Mouse (Mus musculus) layer of hippocampus, postnatal 14 days (tissue): ENCODE measurements around the gene Akain1. TPM values are rescaled to one million over a fixed set of nuclear protein-coding genes. Genes with fewer than 3 reads are reported as not detected.

Experiments used
- DNase-seq, 2 experiments: peaks; one replicate each; pipeline ENCODE4 v3.0.0; 2021 to 2022; ENCODE audit warnings: low spot score in 2 of 2, mixed read lengths in 1 of 2
- long read RNA-seq, 2 experiments: library from polyadenylated mRNA; stranded (forward); transcript quantifications; one replicate each; pipeline ENCODE4 v2.0.0; 2021
- total RNA-seq, 2 experiments: library from RNA; stranded (reverse); gene quantifications; 2 replicates each; pipeline ENCODE4 v1.2.3; 2021

Gene Akain1
- total RNA-seq, result 1 to 10 TPM; 8.9 to 9.1 TPM
- long read RNA-seq, experiment 1, transcript Akain1-201 (2 exons, 2,296 nt), result major isoform, 7 of 7 reads
- long read RNA-seq, experiment 1, partial matches to known transcripts, result 0 of 7 reads
- long read RNA-seq, experiment 1, other reads (novel, unspliced or antisense), result 0 of 7 reads
- long read RNA-seq, experiment 2, transcript Akain1-201 (2 exons, 2,296 nt), result major isoform, 12 of 18 reads
- long read RNA-seq, experiment 2, partial matches to known transcripts, result 4 of 18 reads
- long read RNA-seq, experiment 2, other reads (novel, unspliced or antisense), result 2 of 18 reads

DNA sequence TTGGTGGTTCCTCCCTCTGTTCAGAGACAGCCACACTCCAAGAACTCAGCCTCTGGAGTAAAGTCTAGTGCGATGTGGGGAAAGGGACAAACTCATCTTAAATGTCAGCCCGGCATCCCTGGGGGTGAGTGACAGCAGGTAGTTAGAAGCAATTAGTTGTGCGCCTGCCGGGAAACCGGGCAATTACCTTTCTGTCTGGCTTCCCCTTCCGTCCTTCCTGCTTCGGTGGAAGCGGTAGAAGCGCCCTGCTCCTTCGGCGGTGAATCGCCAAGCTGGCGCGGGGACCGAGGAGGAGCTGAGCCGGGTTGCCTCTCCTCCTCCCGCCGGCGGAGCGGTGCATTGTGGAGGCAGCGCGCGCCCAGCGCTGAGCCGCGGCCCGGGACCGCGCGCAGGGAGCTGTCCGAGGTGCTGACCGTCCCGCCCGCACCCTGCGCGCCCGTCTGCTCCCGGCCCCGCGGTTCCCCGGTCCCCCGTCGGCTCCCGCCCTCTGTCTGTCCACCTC is at the start of gene Akain1:
Gene Akain1 (plus strand): TSS at position 337 of the 502 bp plus-strand sequence.
- peak; percentile 41 to 42 for DNase-seq

- DNase-seq, result no peak
Observed at GRCm38 (mm10) chr17:69396147-69397033, 42.7 kb upstream of the Akain1 start.

- DNase-seq, result no peak
Observed at GRCm38 (mm10) chr17:69397163-69397562, 42.0 kb upstream of the Akain1 start.

DNA sequence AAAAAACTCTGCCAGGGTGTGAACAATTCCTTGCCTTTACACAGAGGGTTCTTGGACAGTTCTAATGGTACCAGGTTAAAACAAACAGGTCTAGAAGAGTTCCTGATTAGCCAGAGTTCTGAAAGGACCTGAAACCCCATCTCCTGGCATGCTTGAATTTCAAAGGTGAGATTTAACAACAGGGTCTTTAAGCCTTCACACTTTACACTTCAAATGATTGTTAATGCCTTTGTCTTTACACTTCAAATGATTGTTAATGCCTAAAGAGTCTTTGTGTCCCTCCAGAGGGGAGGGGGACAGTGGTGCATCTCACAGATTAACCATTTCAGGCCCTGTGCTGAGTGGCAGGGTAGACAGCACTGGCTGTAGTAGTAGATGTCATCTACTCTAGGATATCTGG is 41.0 kb upstream of the Akain1 start:
- DNase-seq, result no peak

DNA sequence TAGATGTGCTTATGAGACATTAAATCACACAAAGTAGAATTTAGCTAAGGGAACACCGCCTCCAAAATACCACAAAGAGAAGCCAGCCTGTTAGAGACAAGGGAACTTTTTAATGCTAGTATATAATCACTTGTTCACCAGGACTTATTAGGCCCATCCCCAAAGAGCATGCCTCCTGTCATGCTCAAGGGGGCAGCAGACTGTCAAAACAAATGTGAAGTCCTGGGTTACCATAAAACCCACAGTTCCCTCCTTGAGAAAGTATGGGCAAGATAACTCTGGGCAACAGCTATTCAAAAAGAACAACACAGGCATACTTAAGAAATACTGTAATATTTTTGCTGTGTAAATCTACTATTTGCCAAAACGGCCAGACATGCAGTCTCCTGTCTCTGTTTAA is 38.0 kb upstream of the Akain1 start:
- no peak for DNase-seq

DNA sequence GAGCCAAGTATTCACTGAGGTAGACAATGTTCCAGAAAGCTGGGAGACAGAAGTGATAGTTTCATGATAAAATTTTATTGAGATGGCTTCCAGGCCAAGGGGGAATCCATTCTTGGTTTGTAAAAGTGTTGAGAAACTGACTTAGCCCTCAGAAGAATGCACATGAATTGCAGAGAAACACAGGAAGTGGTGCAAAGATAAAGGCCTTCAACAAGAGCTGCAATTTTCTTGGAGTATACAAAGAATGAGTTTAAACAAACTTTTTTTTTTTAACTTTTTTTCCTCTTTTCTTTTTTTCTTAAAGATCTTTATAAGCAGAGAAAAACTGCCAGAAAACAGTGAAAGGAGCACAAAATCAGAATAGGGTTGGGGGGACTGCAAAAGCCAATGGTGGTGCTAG is 23.0 kb upstream of the Akain1 start:
- DNase-seq, result no peak

DNA sequence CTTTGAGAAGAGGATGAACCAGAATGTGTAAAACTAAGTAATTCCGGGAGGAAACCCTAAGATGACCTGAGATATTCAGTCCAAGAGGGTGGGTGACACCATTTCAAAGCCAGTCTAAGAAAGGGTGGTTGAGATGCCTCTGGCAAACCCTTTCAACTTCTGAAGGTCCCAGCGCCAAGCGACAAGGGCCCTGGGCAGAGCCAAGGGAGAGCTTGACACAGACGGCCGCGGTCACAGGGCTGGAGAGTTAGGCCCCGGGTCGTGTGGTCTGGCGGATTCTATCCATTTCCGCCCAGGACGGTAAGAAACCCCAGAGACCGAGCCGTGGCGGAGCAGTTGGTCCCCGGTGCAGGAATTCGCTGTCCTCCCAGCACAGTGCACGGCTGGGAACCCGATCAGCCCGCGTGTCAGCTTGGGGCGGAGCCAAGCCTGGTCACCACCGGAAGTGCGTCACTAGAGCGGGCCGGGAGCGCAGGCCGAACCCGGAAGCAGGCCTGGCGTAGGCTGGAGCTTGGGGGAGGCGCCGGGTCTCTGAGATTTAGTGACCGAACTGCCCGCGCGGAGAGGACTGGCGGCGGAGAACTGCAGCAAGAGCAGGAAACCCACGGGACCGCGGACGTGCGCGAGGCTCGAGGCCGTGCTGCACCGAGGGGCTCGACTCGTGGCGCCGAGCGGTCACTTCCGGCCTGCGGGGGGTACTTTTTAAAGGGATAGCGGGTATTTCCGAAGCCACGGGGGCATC is 22.0 kb upstream of the Akain1 start:
- peak; percentile 95 to 97 for DNase-seq

DNA sequence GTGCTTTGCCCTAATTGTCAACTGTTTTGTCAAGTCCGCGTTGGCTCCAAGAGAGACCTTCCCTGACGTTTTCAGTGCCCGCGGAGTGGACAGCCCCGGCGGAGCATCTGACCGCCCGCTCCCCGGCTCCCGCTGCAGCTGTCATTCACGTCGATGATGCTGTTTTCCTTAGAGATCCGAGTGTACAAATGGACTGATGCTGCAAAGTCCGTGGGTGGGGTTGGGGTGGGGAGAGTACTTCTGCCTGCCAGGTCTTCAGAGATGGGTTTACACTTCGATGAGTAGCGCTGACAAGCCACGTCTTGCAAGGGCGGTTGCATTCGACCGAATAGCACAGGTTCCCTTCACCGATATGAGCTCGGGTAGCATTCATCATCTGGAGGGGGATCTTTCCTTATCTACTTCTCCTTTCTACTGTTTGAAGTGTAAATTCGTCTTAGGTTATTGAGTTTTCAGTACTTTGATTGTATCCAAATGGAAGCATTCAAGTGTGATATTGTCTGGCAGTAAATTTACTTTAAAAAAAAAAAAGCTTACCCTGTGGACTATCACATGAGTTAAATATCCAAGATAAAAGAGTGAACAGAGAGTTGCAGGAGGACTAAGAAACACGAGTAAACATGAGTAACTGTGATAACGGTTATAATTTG is 21.3 kb upstream of the Akain1 start:
- no peak for DNase-seq

DNA sequence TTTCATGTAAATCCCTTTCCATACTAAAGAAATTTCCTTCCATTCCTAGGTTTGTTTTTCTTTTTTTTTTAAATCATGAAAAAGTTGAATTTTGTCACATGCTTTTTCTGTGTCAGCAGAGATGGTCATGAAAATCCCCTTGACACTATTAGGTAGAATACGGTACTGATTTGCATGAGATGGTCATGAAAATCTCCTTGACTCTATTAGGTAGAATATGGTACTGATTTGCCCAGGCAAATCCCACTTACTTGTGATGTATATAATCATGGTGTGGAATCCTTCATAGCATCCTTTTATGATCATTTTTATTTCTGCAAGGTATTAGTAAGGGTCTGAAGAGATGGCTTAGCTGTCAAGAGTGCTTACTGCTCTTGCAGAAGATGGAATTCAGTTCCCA is 17.5 kb upstream of the Akain1 start:
- no peak for DNase-seq

- DNase-seq, result no peak
Observed at GRCm38 (mm10) chr17:69437836-69438235, 1.3 kb upstream of the Akain1 start.

GRCm38 (mm10) chr17:69438486-69438885 is 640 bp upstream of the Akain1 start:
- DNase-seq, result no peak

DNA sequence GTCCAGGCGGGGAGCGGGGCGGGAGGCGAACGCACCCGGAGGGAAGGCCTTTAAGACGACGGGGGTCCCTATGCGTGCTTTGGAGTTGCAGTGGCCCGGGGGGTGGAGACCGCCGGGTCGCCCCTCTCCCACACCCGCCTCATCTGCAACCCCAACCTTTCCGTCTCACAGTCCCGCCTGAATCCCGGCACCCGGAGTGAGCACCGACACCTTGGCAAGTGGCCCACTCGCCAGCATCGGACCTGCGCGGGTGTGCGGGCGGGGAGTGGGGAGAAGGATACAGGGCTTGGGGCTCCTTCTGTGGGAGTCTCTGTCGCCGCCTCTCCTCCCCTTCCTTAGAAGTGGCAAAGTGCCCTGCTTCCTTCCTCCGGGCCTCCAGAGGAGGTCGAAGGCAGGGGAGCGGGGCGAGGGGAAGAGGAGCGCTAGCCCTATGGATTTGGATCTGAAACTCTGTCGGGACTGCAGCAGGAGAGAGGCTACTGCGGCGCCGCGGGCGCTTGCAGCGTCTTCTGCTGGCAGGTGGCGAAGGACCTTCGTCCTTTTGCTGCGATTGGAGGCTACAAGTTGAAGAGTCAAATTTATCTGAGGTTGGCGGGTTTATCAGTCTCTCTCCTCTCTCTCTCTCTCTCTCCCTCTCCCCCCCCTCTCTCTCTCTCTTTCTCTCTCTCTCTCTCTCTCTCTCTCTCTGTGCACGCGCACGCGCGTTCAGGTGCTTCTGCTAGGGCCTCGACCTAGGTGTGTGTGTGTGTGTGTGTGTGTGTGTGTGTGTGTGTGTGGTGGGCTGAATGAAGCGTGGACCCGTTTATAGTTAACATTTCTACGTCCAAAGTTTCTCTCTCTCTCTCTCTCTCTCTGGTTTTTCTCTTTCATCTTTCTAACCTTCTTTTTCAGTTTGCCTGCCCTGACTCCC is 700 bp downstream of the Akain1 start:
- DNase-seq, result peak; percentile 28 to 29

DNA sequence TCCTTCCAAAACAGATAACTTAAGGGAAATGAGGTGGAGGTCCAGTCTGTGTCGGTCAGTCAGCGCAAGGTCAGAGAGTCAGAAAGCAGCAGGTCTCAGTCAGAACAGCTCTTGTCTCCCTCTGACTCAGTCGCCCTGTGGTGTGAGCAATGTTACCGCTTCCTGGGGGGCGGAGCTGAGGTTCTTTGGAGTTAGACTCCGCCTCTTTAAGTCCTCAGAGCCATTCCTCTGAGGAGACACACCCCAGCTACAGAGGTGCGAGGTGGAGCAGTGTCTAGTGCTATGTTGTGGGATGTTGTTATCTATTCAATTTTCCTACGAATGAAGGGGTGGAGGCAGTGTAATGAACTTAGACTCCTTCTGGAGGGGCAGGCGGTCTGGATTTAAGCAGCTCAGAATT is 1.9 kb downstream of the Akain1 start:
- no peak for DNase-seq

GRCm38 (mm10) chr17:69448679-69449078 is 9.6 kb downstream of the Akain1 start:
- DNase-seq, result no peak

DNA sequence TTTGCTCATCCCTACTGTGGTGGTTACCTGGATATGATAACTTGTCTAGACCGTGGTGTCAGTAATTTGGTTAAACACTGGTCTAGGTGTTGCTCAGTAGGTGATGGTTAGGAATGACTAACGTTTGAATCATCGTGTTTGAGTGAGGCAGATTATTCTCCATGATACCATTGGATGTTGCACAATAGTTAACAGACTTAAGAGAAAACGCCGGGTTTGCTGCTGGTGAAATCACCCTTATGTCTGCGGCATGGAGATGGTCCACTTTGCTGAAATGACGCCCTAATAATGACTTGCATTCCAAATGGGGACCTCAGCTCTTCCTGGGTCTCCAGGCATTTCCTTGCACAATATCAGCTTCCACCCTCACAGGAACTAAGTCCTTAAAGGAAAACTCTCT is 22.6 kb downstream of the Akain1 start:
- no peak for DNase-seq

DNA sequence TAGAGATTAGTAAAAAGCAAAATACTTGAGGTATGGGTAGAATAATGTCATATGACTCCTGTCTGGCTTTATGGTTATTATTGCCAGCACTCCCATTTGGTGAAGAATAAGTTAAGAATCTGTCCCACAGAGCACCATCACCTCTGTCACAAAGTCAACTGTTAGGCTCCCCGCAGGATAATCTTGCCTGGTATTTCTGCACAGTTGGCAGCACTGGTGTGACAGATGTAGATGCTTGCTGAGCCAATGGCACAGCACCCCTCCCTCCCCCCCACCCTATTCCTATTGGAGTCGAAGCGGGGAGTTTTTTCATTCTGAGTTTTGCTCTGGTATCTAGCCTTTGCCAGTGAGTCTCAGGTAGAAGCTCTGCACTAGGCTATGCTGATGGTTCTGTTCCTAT is 23.9 kb downstream of the Akain1 start:
- no peak for DNase-seq

DNA sequence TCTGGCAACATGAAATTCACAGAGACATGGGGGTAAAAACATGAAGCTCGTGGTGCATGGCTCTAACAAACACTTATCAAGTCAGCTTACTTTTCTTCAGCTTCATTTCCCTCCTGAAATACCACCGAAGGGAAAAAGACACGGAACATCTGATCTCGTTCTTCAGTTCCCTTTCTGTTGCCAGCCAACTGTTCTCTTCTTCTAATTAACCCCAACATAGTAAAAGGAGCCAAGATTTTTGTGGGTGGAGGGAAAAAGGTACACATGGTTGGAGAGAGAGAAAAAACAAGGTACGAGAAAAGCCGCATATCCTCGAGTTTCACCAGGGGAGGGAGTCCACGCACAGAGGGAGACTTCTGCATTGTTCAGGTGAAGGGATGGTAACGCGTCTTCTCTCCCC is 32.0 kb downstream of the Akain1 start:
- DNase-seq, result peak in 1 of 2 experiments; percentile 37

GRCm38 (mm10) chr17:69472401-69472800 is 33.3 kb downstream of the Akain1 start:
- DNase-seq, result no peak

- peak in 1 of 2 experiments; percentile 28 for DNase-seq
Observed at GRCm38 (mm10) chr17:69474084-69474483, 35.0 kb downstream of the Akain1 start.

GRCm38 (mm10) chr17:69475423-69475822 is 36.3 kb downstream of the Akain1 start:
- peak; percentile 42 to 56 for DNase-seq
